Mouse (Mus musculus) lung, postnatal 0 days (tissue): Measurements from ENCODE around the gene Garem2.

ENCODE experiments used
- CTCF ChIP-seq: IDR thresholded peaks from 2 replicates; pipeline ENCODE4 v1.5.1; 2016; ENCODE audit warnings: antibody characterized with exemption, mild to moderate bottlenecking
- EP300 ChIP-seq: IDR thresholded peaks from 2 replicates; pipeline ENCODE4 v1.6.1; 2016; ENCODE audit warnings: antibody characterized with exemption, mild to moderate bottlenecking, control low read depth

DNA sequence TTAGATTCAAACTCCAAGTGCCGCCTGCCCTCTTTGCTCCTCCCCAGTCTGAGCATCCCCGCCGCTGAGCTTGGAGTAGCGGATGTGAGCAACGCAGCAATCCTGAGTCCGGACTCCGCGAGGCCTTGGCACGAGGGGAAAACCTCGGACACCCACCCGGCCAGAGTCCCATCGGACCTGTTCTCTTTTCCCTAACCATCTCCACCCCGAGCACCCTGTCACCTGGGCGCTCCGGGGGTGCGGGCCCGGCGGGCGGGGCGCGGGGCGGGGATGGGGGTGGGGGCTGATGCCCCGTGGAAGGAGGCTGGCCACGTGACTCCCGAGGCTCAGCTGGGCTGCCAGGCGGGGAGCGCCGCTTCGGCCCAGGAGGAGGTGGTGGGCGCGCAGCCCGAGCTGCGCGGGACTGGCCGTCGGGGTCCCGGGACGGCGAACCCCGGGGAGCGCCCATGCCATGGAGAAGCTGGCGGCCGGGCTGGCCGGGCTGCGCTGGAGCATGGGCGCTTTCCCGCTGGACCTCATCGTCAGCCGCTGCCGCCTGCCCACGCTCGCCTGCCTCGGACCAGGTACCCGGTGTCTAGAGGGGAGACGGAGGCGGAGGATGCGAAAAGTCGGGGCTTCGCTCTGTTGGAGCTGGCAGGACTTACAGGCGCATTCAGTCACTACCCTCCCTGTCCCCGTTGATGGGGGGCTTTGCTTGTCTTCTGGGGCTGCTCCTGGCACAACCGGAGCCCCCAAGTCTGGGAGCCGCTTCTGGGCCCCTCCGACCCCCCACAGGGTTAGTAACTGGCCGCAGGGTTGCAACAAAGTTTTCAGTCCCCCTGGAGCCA, at the start of gene Garem2:
- TF ChIP-seq CTCF (no peak), EP300 (no peak)
